Mouse (Mus musculus) granulocyte monocyte progenitor cell, adult 5-6 weeks (primary cell): ENCODE data around the gene Aldh1a2. TPM values are rescaled to one million over a fixed set of nuclear protein-coding genes. Genes with fewer than 3 reads are reported as not detected.

Experiments used
- total RNA-seq, 2 experiments: library from RNA; stranded (forward) in 1 of 2; stranded (reverse) in 1 of 2; fragments of 200-712, 200-1000 nt in 1 of 2; fragments of >200 nt in 1 of 2; fragmentation: Nextera tagmentation in 1 of 2; gene quantifications; 2 replicates each; pipeline ENCODE4 v1.2.3; 2014 to 2017

Aldh1a2 gene
- total RNA-seq, 2 experiments from 2014 or later = not detected

Other genes starting within 250 kb of the Aldh1a2 start
- gene Aqp9, start 47.1 kb upstream of the Aldh1a2 start, total RNA-seq (2014; fragmentation: Nextera tagmentation) = 1.0 and 1.1 TPM in 2 replicates
- 0.52 and 1.4 TPM in 2 replicates for gene Aqp9, start 47.1 kb upstream of the Aldh1a2 start, total RNA-seq (2017)